Mouse (Mus musculus): ENCODE measurements at regions not wholly inside any gene's neighbourhood (a gene's known extent, or its start where the extent isn't known, plus 50 kb on each side); places are given as distances from the start of the nearest gene placed in this dataset.

DNA sequence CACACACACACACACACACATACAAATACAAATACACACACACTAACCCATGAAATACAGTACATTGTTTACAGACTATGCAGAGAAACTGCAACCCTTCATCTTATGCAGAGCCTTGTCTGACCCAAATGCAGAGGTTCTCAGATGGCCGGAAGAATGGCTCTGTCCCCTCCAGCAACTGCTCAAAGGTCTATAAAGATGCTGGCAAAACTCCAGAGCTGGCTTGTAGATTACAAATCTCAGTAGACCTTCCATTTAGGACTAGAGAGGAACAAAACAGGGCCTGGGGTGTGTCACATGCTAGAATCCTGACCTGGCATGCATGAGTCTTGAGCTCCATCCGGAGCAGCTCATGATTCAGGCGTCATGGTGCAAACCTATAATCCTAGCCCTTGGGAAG lies 364.4 kb upstream of the Runx1 start:
- no peak for TF ChIP-seq CTCF (IDR thresholded peaks at IDR 0.05; ENCODE audit: control insufficient read depth, insufficient read depth, insufficient replicate concordance, low read depth, low read length)
- TF ChIP-seq POLR2A (IDR thresholded peaks at IDR 0.05; ENCODE audit: control insufficient read depth, low read depth, low read length): no peak
- Histone ChIP-seq H3K4me1 (ENCODE audit: control insufficient read depth, insufficient read depth, low read length) (no peaks in the 10 kb centered on the region), H3K27ac (ENCODE audit: control insufficient read depth, insufficient read depth, low read depth, low read length) (no peak overlapping the region), H3K27me3 (ENCODE audit: control insufficient read depth, insufficient read depth, low read length) (no peaks in the 10 kb centered on the region), H3K4me3 (ENCODE audit: control insufficient read depth, low read depth, low read length) (no peak overlapping the region), H3K36me3 (ENCODE audit: control insufficient read depth, insufficient read depth, low read length) (no peaks in the 10 kb centered on the region)

DNA sequence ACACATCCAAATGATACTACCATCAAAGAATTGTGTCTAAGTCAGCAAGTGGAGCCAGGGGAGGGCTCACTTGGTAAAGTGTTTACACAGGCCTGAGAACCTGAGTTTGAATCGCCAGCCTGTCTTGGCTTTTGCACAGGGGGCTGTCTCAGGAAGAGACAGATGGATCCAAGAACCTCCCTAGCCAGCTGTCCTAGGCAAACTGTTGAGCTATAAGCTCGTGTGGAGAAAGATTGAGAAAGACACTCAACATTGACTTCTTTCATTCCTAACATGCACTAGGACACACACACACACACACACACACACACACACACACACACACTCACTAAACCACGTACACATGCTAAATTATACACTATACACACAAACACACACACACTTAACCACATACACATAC lies 363.9 kb upstream of the Runx1 start:
- Histone ChIP-seq H3K4me1 (ENCODE audit: control insufficient read depth, insufficient read depth, low read length) (no peaks in the 10 kb centered on the region), H3K27me3 (ENCODE audit: control insufficient read depth, insufficient read depth, low read length) (no peaks in the 10 kb centered on the region), H3K4me3 (ENCODE audit: control insufficient read depth, low read depth, low read length) (no peak overlapping the region), H3K27ac (ENCODE audit: control insufficient read depth, insufficient read depth, low read depth, low read length) (no peak overlapping the region), H3K36me3 (ENCODE audit: control insufficient read depth, insufficient read depth, low read length) (no peaks in the 10 kb centered on the region)
- TF ChIP-seq CTCF (IDR thresholded peaks at IDR 0.05; ENCODE audit: control insufficient read depth, insufficient read depth, insufficient replicate concordance, low read depth, low read length): no peak
- no peak for TF ChIP-seq POLR2A (IDR thresholded peaks at IDR 0.05; ENCODE audit: control insufficient read depth, low read depth, low read length)

DNA sequence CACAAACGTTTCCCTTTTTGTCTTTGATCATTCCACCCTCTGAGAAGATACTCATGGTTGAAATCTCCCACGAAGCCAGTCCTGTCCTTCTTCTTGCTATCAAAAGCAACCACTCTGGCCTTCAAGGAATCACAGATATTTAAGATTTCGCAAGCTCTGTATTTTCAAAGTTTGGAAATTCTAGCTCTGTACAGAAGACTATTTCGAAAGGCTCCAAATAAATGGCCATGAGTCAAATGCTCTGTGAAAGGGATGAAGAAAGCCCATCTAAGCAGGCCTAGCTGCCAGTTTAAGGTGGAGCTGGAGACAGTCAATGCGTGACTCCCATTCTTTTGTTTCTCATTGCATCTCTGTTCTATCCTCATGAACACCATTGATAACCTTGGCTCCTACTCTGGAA lies 363.5 kb upstream of the Runx1 start:
- Histone ChIP-seq H3K4me3 (ENCODE audit: control insufficient read depth, low read depth, low read length) (no peak overlapping the region), H3K36me3 (ENCODE audit: control insufficient read depth, insufficient read depth, low read length) (no peaks in the 10 kb centered on the region), H3K27ac (ENCODE audit: control insufficient read depth, insufficient read depth, low read depth, low read length) (no peak overlapping the region), H3K27me3 (ENCODE audit: control insufficient read depth, insufficient read depth, low read length) (no peaks in the 10 kb centered on the region), H3K4me1 (ENCODE audit: control insufficient read depth, insufficient read depth, low read length) (no peaks in the 10 kb centered on the region)
- TF ChIP-seq POLR2A (IDR thresholded peaks at IDR 0.05; ENCODE audit: control insufficient read depth, low read depth, low read length): no peak
- no peak for TF ChIP-seq CTCF (IDR thresholded peaks at IDR 0.05; ENCODE audit: control insufficient read depth, insufficient read depth, insufficient replicate concordance, low read depth, low read length)

DNA sequence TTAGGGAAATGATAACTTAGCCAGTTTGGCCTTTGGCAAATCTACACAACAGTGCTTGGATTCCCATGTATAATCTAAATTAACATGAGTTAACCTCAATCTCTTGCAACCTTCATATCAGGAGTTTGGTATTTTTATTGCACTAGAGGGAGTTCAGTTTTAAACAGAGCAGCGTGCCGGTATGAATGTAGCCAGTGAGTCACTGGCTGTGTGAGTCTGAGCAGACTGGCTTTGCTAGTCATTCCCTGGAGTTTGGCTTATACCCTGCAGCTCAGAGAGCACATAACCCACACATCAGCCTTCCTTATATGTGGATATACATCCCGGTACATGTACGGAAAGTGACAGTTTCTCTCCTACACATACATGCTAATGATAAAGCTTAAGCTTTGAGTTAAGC lies 360.6 kb upstream of the Runx1 start:
- Histone ChIP-seq H3K36me3 (ENCODE audit: control insufficient read depth, insufficient read depth, low read length) (no peaks in the 10 kb centered on the region), H3K27ac (ENCODE audit: control insufficient read depth, insufficient read depth, low read depth, low read length) (no peak overlapping the region), H3K27me3 (ENCODE audit: control insufficient read depth, insufficient read depth, low read length) (no peaks in the 10 kb centered on the region), H3K4me3 (ENCODE audit: control insufficient read depth, low read depth, low read length) (no peak overlapping the region), H3K4me1 (ENCODE audit: control insufficient read depth, insufficient read depth, low read length) (no peaks in the 10 kb centered on the region)
- TF ChIP-seq POLR2A (IDR thresholded peaks at IDR 0.05; ENCODE audit: control insufficient read depth, low read depth, low read length) (no peak), CTCF (IDR thresholded peaks at IDR 0.05; ENCODE audit: control insufficient read depth, insufficient read depth, insufficient replicate concordance, low read depth, low read length) (no peak)

DNA sequence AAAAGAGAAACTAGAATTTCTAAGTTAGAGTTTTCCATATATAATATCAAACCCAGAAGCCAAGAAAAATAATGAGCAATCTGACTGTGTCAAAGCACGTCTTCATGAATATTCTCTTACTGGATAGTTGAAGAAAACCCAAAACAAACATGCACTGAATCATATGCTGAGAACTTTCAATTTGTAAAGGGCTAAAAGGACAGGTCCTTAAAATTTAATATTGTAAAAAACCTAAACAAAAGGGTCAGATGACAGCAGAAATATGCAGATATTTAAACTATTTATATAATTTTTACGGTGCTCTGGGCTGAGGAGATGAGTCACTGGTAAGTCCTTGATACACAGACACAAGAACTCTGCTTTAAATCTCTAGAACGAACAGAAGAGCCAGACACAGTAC lies 356.7 kb upstream of the Runx1 start:
- TF ChIP-seq CTCF (IDR thresholded peaks at IDR 0.05; ENCODE audit: control insufficient read depth, insufficient read depth, insufficient replicate concordance, low read depth, low read length): no peak
- no peak for TF ChIP-seq POLR2A (IDR thresholded peaks at IDR 0.05; ENCODE audit: control insufficient read depth, low read depth, low read length)

DNA sequence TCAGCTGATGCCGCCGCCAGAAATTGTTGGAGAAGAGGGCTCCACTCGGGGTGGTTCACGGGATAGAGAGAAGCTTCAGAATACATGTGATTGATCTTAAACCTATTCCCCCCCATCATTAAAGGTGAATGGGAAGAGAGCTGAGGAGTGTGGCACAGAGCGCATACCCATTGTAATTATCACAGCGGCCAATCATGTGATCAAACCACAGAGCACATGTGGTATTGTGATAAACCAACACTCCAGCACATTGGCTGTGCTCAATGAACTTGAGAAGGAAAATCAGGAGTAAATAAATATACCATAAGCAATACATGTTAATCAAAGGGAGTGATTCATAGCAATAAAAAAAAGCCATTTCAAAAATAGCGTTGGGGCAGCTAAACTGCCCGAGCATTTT lies 355.5 kb upstream of the Runx1 start:
- Histone ChIP-seq H3K4me3 (ENCODE audit: control insufficient read depth, low read depth, low read length) (no peak overlapping the region), H3K27me3 (ENCODE audit: control insufficient read depth, insufficient read depth, low read length) (no peaks in the 10 kb centered on the region), H3K27ac (ENCODE audit: control insufficient read depth, insufficient read depth, low read depth, low read length) (no peak overlapping the region), H3K4me1 (ENCODE audit: control insufficient read depth, insufficient read depth, low read length) (no peaks in the 10 kb centered on the region), H3K36me3 (ENCODE audit: control insufficient read depth, insufficient read depth, low read length) (no peaks in the 10 kb centered on the region)
- TF ChIP-seq CTCF (IDR thresholded peaks at IDR 0.05; ENCODE audit: control insufficient read depth, insufficient read depth, insufficient replicate concordance, low read depth, low read length) (no peak), POLR2A (IDR thresholded peaks at IDR 0.05; ENCODE audit: control insufficient read depth, low read depth, low read length) (no peak)

More for the DNA sequence above, 356.7 kb upstream of the Runx1 start:
- H3K4me1 ChIP-seq (ENCODE audit: control insufficient read depth, insufficient read depth, low read length): no peaks in the 10 kb centered on the region
- H3K27ac ChIP-seq (ENCODE audit: control insufficient read depth, insufficient read depth, low read depth, low read length): no peak overlapping the region
- no peaks in the 10 kb centered on the region for H3K27me3 ChIP-seq (ENCODE audit: control insufficient read depth, insufficient read depth, low read length)
- H3K36me3 ChIP-seq (ENCODE audit: control insufficient read depth, insufficient read depth, low read length): no peaks in the 10 kb centered on the region
- no peak overlapping the region for H3K4me3 ChIP-seq (ENCODE audit: control insufficient read depth, low read depth, low read length)

DNA sequence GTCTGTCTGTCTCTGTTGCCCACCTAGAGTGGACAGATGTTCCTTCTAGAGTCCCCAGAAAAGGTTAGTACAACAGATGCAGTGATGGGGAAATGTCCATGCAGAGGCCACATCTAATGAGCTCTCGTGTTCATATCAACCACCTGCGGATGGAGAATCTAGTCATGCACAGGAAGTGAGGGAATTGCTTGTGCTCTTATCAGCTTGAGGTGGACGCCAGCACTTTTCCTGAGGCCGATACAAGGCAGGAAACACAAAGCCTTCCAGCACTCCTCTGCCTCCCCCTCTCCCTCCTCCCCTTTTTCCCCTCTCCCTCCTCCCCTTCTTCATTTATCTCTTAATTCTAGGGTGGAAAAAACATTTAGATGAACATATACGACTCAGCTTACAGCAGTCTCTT lies 354.3 kb upstream of the Runx1 start:
- no peak overlapping the region for H3K4me3 ChIP-seq (ENCODE audit: control insufficient read depth, low read depth, low read length)
- H3K4me1 ChIP-seq (ENCODE audit: control insufficient read depth, insufficient read depth, low read length): no peaks in the 10 kb centered on the region
- H3K27ac ChIP-seq (ENCODE audit: control insufficient read depth, insufficient read depth, low read depth, low read length): no peak overlapping the region
- no peak for TF ChIP-seq POLR2A (IDR thresholded peaks at IDR 0.05; ENCODE audit: control insufficient read depth, low read depth, low read length)
- TF ChIP-seq CTCF (IDR thresholded peaks at IDR 0.05; ENCODE audit: control insufficient read depth, insufficient read depth, insufficient replicate concordance, low read depth, low read length): no peak
- no peaks in the 10 kb centered on the region for H3K27me3 ChIP-seq (ENCODE audit: control insufficient read depth, insufficient read depth, low read length)
- no peaks in the 10 kb centered on the region for H3K36me3 ChIP-seq (ENCODE audit: control insufficient read depth, insufficient read depth, low read length)

DNA sequence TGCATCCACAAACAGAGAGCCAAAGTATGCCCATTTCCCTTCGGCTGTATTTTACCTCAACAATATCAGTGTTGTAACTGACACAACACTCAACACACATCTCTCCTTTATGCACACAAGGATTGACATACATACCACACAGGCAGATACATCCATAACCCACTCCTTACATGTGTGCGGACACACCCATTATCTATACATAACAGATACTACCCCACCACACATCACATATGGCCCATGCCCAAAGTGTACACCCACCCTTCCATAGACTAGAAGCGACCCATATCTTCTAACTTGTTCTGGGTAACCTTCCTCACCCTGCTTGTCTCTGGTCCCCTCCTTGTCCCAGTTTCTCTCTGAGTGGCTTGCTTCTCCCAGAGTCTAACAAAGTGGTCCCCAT lies 340.7 kb upstream of the Runx1 start:
- H3K4me1 ChIP-seq (ENCODE audit: control insufficient read depth, insufficient read depth, low read length): peaks cover 8% of the 10 kb centered on the region
- H3K27ac ChIP-seq (ENCODE audit: control insufficient read depth, insufficient read depth, low read depth, low read length): no peak overlapping the region
- no peaks in the 10 kb centered on the region for H3K36me3 ChIP-seq (ENCODE audit: control insufficient read depth, insufficient read depth, low read length)
- no peak overlapping the region for H3K4me3 ChIP-seq (ENCODE audit: control insufficient read depth, low read depth, low read length)
- no peaks in the 10 kb centered on the region for H3K27me3 ChIP-seq (ENCODE audit: control insufficient read depth, insufficient read depth, low read length)
- TF ChIP-seq POLR2A (IDR thresholded peaks at IDR 0.05; ENCODE audit: control insufficient read depth, low read depth, low read length) (no peak), CTCF (IDR thresholded peaks at IDR 0.05; ENCODE audit: control insufficient read depth, insufficient read depth, insufficient replicate concordance, low read depth, low read length) (no peak)
